Mouse (Mus musculus) liver, postnatal 0 days (tissue): Measurements from ENCODE around the gene Pnpo.

ENCODE experiments used
- CTCF ChIP-seq: sonication (generic); IDR thresholded peaks from 2 replicates; pipeline ENCODE4 v1.5.1; 2016; ENCODE audit warnings: antibody characterized with exemption, low read depth
- EP300 ChIP-seq: IDR thresholded peaks from 2 replicates; pipeline ENCODE4 v1.6.1; 2016; ENCODE audit warnings: antibody characterized with exemption, low read depth, mild to moderate bottlenecking

DNA sequence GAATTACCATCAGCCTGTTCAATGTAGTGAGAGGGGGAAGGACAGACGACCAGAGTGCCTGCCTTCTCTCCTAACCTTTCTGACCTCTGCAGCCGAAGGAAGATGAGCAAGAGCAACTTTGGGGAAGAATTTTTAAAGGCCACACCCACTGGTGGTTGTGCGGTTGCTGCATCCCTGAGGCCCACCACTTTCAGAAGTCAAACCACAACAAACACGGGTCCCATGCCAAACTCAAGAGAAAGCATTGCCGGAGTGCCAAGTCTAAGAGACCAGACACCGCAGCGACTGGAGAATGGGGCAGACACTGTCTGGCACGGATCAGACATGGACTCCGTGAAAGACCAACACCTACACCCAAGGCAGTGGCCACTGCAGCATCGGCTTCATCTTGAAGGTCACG is 18.9 kb downstream of the Pnpo start:
- TF ChIP-seq CTCF: no peak
- TF ChIP-seq EP300: no peak
